Mouse (Mus musculus) erythroblast, embryonic 14.5 days (primary cell): ENCODE results near the gene Mapk12.

Experiments
- GATA1 ChIP-seq: IDR thresholded peaks from 2 replicates; pipeline ENCODE4 v1.6.1; 2012; ENCODE audit warnings: low read length, inconsistent platforms, mixed read lengths
- TAL1 ChIP-seq: IDR thresholded peaks from 3 replicates; pipeline ENCODE4 v1.6.1; 2012; ENCODE audit warnings: low read length, inconsistent platforms, mixed read lengths

- TF ChIP-seq TAL1 = no peak
- TF ChIP-seq GATA1 = no peak
These were observed 17.5 kb upstream of the Mapk12 start for GRCm38 (mm10) chr15:89157954-89158353.
